8 mouse cellular contexts compared by ENCODE assay signal in genomic region chr13:72628935-72629631, GRCm38 (mm10). TPM values are rescaled to one million over a fixed set of nuclear protein-coding genes. Genes with fewer than 3 reads are reported as not detected.
DNase-seq lines count a peak whose midpoint lies in the region; ATAC-seq and TF ChIP-seq lines count a peak whose summit lies in the region.

No protein-coding gene starts in this region.

- H3K27ac ChIP-seq in forebrain, postnatal 0 days (ENCODE audit: low read depth, low read length) = no peak overlapping the region
- H3K27ac ChIP-seq in limb, embryonic 10.5 days = peak overlapping the region; percentile 82

- H3K9ac ChIP-seq in forebrain, postnatal 0 days = no peak overlapping the region

- DNase-seq in 3T3-L1 (ENCODE audit: low read depth, low spot score) = peak; percentile 47
- peak; percentile 55 for DNase-seq in ES-CJ7 (ENCODE audit: low read depth, low spot score)
- peak; percentile 59 for DNase-seq in forebrain, postnatal 0 days
- peak; percentile 75 for DNase-seq in limb, embryonic 10.5 days (ENCODE audit: low spot score)
- DNase-seq in retina, embryonic 14.5 days (ENCODE audit: low spot score) = peak; percentile 64
- no peak for DNase-seq in frontal cortex, postnatal 36 days (ENCODE audit: low spot score in 2 of 2)
- DNase-seq in left cerebral cortex, adult 8-10 months (ENCODE audit: low spot score in 2 of 2) = no peak
- DNase-seq in layer of hippocampus, adult 18-20 months (ENCODE audit: low spot score in 2 of 2) = no peak

- under 1% methylated on average over 80 of the region's 88 CpGs for WGBS in forebrain, postnatal 0 days
- 2% methylated on average over 80 of the region's 88 CpGs for WGBS in limb, embryonic 10.5 days

- TF ChIP-seq CTCF in forebrain, postnatal 0 days (IDR thresholded peaks at IDR 0.05; ENCODE audit: low read depth) = no peak

- no peaks in the 10 kb centered on the region for H3K9me3 ChIP-seq in forebrain, postnatal 0 days (ENCODE audit: low read length)
- H3K9me3 ChIP-seq in limb, embryonic 10.5 days (replicated peaks) = no peaks in the 10 kb centered on the region

- peak; percentile 59 for ATAC-seq in forebrain, postnatal 0 days

- peak overlapping the region; percentile 69 for H3K4me2 ChIP-seq in forebrain, postnatal 0 days (ENCODE audit: low read depth)

- H3K36me3 ChIP-seq in forebrain, postnatal 0 days (ENCODE audit: insufficient read depth) = no peaks in the 10 kb centered on the region
- H3K36me3 ChIP-seq in limb, embryonic 10.5 days = no peaks in the 10 kb centered on the region

- no peaks in the 10 kb centered on the region for H3K4me1 ChIP-seq in forebrain, postnatal 0 days (ENCODE audit: insufficient read depth)
- peaks cover 45% of the 10 kb centered on the region for H3K4me1 ChIP-seq in limb, embryonic 10.5 days

- H3K27me3 ChIP-seq in forebrain, postnatal 0 days (ENCODE audit: insufficient read depth, low read length) = peaks cover 89% of the 10 kb centered on the region
- H3K27me3 ChIP-seq in limb, embryonic 10.5 days (ENCODE audit: low read depth, poor library complexity, severe bottlenecking) = peaks cover 100% of the 10 kb centered on the region

- H3K4me3 ChIP-seq in forebrain, postnatal 0 days (ENCODE audit: low read depth, low read length) = peak overlapping the region; percentile 38
- H3K4me3 ChIP-seq in limb, embryonic 10.5 days = peak overlapping the region; percentile 65

RNA-seq across cellular contexts. Expression of gene Irx2, which starts 0.5 kb away (rescaled TPM):
- total RNA-seq in forebrain, postnatal 0 days (2014; rRNA removed) = 2.4 and 3.1 TPM in 2 replicates
- 0.98 and 2.6 TPM in 2 replicates for polyA plus RNA-seq in forebrain, postnatal 0 days (2015; fragmentation: Nextera tagmentation; extraction: Ambion mirVana)
- polyA plus RNA-seq in limb, embryonic 10.5 days (2016; fragmentation: Nextera tagmentation; extraction: Ambion mirVana) = 1.5 and 2.2 TPM in 2 replicates
- 1 to 10 TPM in 1 of 4 experiments, under 1 TPM in 1, not detected in 2; 0.50 to 1.3 TPM for total RNA-seq in left cerebral cortex, adult 8-10 months (2022)
- total RNA-seq in layer of hippocampus, adult 18-20 months (2021) = under 1 TPM in 1 of 2 experiments, not detected in 1; 0.32 TPM

Comparison
In these comparisons a context has a peak if more than half of its experiments do, and no peak if none do; other contexts are left out.
1. DNase-seq: peak in 3T3-L1 (single experiment), ES-CJ7 (single experiment), forebrain, postnatal 0 days (single experiment), limb, embryonic 10.5 days (single experiment) and retina, embryonic 14.5 days (single experiment); none in frontal cortex, postnatal 36 days (0 of 2), left cerebral cortex, adult 8-10 months (0 of 2) and layer of hippocampus, adult 18-20 months (0 of 2).